Mouse (Mus musculus) kidney, adult 9 months (tissue): ENCODE data around the gene Gpx3.
A peak's percentile ranks its signal among the peaks of the same experiment; 100 is the strongest.

ENCODE experiments used
- DNase-seq: peaks from one replicate; pipeline ENCODE4 v3.0.0; 2022

The Gpx3 gene

DNA sequence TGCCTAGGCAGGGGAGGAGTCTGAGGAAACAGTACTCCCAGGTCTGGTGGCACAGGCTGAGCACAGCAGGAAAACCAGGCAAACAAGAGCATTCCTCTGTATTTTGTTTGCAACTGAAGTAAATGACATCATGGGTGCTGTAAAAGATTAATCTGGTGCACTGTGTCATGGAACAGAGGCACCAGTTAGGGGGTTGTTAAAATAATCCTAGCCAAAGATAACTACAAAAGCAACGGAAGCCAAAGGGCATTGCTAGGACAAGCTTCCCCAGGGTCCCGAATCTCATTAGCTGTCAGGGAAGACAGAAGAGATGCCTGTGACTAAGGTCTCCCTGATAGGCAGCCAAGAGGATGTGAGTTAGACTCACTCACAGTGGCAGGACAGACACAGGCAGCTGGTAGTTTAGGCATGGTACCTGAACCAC, 21.2 kb upstream of the Gpx3 start:
- peak; percentile 93 for DNase-seq

DNA sequence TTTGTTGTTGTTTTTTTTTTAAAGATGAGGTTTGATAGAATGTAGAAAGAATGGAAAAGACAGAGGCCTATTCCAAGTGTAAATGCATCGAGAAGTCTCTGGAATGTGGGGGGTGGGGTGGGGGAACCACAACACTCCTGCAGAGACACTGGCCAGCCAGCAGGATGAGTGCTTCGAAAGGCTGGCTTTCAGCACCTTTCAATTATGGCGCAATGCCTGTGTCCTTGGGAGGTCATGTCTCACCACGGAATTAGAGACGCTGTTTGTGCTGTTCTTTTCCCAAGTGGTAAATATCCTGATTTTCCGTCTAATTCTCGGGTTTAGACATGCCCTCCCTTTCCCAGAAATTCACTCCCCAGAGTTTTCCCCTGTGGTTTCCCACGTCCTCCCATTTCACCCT, 19.6 kb upstream of the Gpx3 start:
- DNase-seq: peak; percentile 70

DNA sequence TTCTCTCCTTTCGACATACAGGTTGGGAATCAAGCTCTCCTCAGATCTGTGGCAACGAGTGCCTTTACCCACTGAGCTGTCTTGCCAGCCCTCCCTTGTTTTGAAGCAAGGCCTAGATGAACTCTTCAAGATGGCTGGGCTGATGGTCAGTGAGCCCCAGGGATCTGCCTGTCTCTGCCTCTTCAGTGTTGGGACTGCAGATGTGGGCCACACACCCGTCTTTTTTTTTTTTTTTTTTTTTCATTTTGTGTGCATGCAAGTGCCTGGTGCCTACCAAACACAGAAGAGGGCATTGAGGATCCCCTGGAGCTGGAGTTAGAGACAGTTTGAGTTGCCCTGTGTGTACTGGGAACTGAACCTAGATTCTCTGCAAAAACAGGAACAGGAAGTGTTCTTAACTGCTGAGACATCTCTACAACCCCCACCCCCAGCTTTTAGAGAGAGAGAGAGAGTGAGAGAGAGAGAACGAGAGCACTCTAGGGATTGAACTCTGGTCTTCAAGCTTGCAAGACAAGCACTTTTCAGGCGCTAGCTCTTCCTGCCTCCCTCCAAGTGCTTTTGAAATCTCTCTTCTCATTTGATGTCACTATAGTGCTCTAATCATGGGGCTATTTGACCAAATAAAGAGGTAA, 17.9 kb upstream of the Gpx3 start:
- peak; percentile 68 for DNase-seq

DNA sequence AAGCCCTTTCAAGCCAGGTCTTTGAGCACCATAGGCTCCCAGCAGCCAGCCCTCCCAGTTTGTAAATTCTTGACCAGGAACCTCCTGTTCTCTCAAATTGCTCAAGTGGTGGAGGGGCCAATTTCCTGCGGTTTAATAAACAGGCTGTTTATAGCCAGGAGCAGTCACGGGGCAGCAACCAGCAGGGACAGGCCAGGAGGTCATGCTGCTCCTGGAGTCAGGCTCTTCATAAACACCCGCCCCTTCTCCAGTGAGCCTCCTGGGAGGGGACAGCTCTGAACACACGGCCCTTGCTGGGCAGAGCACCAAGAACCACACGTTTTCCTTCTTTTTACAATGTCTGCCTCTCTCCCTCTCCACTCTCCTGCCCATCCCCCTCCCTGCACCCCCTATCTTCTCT, 17.3 kb upstream of the Gpx3 start:
- peak; percentile 94 for DNase-seq

DNA sequence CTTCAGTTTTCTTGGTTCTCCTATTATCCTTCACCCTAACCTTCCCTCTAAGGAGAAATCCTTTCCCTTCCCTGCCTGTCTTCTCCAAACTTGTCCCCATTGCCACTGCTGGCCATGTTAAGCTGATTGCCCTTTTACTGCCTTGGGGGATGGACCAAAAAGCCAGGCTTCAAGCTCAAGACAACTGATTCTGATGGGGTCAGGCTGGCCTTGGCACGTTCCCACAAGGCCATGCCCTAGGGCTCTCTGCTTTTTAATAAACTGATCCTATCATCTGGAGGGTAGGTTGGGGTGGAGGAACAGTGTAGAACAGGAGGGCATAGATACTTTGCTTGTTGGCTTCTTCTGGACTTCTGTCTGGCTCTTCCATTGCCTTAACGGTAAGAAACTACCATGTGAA, 16.8 kb upstream of the Gpx3 start:
- no peak for DNase-seq

DNA sequence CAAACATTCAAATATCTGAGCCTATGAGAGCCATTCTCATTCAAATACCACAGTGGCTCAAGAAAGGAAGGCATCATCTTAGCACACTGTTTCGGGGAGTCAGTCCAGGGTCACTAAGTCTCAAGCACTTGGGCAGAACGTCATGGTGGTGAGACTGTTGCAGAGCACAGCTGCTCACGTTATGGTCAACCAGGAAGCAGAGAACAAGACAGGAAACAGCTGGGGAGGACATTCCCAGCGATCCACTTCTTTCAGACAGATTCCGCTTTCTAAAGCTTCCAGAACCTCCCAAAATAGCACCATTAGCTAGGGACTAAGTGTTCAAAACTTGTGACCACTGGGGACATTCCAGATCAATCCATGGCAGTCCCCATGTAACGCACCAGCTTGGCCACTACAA, 14.3 kb upstream of the Gpx3 start:
- peak; percentile 28 for DNase-seq

DNA sequence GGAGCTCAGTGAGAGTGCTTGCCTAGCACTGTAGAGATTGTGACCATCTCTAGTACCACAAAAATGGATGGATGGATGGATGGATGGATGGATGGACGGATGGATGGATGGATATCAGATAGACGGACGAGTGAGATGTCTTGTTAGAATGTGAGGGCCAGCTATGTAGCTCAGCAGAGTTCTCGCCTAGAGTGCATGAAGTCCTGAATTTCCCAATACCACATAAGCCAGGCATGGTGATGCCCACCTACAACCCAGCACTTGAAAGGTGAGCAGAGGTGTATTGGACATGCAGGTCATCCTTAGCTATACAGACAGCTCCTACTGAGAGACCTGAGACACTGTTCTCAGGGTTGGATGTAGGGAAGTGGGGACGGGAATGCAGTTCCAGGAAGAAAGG, 10.9 kb upstream of the Gpx3 start:
- no peak for DNase-seq

DNA sequence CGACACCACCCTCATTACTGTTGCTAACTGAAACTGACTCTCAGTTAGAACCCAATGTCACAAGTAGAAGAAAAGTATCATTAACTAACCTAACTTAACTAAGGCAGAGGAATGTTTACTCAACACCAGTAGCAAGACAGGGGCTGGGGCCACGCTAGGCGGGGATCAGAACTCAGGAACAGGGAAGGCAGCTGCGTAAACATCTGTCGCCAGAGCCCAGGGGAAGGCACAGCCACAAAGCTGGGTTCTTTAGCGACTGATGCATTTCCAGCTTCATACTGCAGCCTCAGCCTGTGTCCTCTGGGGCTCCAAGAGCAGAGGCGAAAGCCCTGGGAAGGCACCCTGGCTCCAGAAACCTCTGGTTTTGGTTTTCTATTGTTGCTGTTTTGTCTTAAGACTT, 10.2 kb upstream of the Gpx3 start:
- DNase-seq: no peak

DNA sequence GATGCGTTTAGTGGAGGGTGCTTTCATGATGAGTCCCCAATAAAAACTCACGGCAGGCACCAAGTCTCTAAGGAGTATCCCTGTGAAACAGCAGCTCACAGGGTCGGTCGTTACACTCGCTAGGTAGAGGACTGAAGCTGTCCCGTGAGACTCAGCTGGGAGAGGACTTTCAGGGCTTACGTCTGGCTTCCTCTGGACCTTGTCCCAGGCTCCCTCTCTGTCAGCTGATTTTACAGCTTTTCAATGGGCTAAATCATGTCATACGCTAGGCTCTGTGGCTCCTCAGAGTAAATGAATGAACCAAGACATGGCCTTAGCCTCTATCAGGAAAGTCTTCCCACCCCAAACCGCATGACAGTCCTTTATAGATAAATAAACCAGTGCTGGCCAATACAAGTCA, 7.7 kb upstream of the Gpx3 start:
- peak; percentile 87 for DNase-seq

DNA sequence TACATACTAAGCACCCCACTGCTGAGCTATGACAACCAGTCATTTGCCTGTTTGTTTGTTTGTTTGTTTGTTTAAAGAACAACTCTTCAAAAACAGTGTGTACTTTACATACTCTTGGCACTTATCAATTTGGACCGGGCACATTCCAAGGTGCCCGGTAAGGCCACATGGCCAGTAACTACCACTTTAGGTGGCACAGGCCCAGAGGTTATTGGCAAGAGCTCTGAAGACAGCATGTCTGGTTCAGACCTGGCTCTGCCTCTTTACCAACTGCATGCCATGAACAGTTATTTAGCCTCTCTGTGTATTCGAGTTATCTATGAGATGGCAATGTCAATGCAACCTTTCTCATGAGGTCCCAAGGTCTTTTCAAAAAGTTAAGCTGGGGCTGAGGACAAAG, 5.6 kb upstream of the Gpx3 start:
- DNase-seq: peak; percentile 85

DNA sequence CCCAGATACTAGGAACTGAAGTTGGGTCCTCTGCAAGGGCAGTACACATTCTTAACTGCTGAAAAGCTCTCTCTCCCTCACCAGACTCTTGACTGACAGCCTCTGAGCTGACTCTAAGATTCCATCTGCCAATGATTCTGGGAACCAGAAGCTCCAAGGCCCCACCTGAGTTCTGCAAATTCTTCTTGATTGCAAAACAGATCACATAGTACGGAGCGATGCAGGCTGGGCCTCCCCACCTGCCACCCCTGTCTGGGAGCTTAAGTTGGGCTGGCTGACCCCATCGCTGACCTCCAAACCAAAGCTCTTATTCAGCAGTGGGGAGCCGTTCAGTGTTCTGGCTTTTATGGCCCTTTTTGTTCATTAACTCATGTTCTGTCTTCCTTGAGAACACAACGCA, 4.8 kb upstream of the Gpx3 start:
- peak; percentile 94 for DNase-seq

DNA sequence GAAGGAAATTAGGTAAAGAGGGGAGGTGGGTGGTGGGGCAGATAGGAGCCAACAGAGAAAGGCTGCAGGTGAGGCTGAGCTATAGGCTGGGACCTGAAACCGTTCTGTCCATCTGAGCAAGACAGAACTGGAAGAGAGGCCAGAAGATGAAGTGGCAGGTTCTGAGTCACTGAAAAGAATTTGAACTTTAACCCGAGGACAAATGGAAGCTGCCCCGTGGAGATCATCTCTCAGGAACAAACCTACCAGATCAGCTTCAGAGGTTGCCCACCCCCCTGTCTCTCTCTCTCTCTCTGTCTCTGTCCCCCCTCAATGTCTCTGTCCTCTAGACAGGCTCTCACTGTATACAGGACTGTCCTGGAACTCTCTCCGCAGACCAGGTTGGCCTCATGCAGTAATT, 2.6 kb upstream of the Gpx3 start:
- peak; percentile 72 for DNase-seq

DNA sequence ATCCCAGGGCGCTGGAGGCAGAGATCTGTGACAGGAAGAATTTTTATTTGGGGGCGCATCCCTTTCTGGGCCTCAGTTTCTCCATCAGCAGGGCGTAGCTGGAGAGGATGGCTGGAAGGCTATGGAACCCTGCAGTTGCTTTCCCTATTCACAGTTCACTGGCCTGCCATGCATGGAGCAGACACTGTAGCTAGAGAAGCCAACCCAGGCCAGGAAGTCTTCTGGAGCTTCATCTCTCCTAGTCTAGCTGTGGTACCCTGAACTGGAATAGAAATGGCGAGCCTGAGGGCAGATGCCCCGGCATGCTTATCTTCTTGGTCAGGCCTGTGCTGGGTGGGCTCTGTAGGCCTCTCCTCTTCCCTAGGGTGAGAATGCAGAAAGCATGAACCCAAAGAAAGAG, 1.1 kb downstream of the Gpx3 start:
- DNase-seq: no peak

DNA sequence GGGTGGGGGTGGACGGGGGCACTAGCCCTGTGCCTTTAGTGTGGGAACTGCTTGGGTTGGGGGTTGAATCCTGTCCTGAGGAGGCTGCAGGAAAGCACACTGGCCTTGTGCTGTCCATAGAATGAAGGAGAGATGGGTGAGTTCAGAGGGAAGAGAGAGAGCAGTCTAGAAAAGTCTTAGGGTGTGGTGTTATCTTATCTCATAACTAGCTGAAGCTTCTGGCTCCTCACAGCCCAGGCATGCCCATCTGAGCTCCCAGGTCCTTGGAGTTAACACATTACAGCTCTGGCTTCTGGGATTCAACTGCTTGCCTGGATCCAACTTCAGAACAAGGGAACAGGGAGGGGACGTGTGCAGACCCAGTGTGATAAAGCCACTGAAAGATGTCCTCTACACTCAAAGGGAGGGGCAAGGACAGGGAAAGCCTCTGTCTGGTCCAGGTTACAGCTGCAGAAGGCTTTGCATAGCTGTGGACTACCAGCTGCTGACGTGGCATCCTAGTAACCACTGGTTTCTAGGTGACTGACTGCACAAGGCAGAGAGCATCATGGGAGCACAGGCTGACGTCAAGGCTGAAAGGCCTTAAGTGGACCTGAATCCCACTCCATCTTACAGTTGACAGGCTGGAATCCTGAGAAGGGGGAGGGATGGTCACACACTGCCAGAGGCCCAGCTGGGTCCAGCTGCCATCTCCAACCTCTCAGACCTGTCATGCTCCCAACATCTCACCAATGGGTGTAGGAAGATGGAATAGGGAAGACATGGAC, 1.9 kb downstream of the Gpx3 start:
- DNase-seq: peak; percentile 70

DNA sequence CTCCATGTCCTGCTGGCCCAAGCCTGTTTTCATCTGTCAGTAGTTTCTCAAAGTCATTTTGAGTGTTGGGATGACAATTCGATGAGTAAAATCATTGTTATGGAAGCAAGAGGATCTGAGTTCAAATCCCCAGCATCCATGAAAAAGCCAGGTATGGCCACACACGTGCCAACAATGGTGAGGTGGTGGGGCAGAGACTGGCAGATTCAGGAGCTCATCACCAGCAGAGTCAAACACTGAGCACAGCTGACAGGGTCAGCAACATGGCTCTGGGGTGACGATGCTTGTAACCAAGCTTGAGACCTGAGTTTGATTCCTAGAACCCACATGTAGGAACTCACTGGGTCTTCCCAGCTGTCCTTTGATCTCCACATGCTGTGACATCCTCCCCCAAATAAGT, 2.8 kb downstream of the Gpx3 start:
- no peak for DNase-seq

DNA sequence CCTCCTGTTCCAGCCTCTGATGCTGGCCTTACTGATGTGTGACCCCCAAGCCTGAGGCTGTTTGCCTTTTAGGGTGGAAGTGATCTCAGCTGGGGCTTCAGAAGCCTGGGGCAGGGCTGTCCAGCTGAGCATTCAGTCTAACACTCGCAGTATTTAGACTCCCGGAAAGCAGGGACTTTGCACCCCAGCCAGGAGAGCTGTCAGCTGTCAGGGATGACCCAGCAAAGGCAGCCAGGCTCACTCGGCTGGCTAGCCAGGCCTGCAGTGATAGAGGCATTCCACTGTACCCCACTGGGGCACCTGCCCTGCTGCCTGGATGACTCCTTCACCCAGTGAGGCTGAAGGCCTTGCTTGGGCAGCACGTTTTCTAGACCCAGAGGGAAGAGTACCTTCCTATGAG, 3.7 kb downstream of the Gpx3 start:
- DNase-seq: peak; percentile 86

DNA sequence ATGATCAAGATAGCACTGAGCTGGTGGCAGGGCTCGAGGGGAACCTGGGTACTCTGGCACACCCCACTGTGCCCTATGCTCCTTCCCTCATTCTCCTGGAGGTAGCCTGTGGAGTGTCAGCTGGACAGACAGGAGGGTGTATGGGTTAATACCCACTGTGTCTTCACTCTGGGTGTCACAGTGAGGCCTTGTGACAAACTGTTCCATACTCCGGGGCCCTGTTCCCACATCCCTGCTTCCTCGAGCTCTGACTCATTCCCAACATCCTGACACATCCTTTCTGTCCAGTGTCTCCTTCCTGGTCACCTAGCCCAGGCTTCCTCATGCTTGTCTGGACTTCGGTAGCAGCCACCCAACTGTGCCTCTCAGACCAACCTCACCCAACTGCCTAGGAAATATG, 4.2 kb downstream of the Gpx3 start:
- DNase-seq: no peak

DNA sequence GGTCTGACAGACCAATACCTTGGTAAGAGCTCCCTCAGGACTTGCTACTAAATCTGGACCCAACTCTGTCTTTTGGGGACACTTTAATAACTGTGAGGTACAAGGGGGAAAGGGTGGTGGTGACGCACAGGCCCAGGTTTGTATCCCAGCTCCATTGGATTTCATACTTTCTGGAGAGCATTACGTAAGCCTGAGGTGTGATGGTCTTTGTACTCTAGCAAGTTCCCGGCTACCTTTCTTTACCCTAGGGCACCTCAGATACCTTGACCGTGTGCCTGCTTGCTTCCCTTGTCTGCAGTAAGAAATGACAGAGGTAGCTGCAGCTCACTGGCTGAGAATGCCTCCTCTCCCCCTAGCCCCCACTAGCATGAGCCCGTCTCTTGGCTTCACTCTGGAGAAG, 5.0 kb downstream of the Gpx3 start:
- DNase-seq: peak; percentile 66

DNA sequence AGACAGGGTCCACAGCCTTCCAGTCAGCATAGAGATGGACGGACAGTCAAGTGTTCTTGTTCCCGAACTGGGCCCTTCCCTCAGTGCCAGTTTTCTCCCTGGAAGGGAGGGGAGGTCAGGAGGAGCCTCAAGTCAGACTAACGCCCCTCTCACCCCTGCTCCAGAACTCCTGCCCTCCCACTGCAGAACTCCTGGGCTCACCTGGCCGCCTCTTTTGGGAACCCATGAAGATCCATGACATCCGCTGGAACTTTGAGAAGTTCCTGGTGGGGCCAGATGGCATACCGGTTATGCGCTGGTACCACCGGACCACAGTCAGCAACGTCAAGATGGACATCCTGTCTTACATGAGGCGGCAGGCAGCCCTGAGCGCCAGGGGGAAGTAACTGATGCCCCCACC, 7.0 kb downstream of the Gpx3 start:
- DNase-seq: no peak

DNA sequence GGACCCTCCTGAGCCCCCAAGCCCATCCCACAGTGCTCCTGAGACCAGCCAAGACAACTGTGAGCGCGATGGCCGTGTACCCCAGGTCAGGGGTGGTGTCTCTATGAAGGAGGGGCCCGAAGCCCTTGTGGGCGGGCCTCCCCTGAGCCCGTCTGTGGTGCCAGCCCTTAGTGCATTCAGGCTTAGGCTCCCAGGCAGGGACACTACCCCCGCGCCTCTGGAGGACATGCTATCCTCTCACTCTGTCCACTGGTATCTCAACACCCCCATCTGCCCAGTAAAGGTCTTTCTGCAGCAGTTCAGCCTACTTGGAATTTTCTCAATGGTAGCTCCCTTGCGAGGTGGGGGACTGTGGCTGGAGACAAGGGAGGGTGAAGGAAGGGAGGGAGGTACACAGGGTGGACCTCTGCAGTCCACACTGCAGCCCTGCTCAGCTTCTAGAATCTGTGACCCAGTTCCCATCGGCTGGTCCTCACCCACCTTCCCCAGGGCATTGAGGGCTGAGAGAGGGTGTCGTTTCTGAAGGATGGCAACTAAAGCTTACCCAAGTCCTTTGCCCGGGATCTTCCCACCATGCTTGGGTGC, 7.9 kb downstream of the Gpx3 start:
- DNase-seq: peak; percentile 46

DNA sequence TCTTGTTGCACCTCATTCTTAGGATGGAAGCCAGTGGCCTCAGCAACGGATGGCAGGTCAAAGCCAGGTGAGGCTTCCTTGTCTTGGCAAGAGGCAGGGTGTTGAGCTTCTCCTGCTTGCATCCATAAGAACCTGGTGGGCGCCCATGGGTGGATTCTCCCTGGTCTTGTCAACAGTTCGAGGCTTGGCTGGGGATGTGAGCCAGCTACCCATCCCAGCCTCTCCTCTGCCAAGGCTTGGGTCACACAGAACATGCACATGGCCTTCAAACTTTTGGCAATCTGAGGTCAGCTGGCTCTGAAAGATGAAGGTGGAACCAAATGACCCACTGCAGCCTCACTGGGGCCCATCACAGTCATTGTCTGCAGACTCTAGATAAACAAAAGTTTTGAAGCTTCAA, 8.9 kb downstream of the Gpx3 start:
- DNase-seq: no peak

DNA sequence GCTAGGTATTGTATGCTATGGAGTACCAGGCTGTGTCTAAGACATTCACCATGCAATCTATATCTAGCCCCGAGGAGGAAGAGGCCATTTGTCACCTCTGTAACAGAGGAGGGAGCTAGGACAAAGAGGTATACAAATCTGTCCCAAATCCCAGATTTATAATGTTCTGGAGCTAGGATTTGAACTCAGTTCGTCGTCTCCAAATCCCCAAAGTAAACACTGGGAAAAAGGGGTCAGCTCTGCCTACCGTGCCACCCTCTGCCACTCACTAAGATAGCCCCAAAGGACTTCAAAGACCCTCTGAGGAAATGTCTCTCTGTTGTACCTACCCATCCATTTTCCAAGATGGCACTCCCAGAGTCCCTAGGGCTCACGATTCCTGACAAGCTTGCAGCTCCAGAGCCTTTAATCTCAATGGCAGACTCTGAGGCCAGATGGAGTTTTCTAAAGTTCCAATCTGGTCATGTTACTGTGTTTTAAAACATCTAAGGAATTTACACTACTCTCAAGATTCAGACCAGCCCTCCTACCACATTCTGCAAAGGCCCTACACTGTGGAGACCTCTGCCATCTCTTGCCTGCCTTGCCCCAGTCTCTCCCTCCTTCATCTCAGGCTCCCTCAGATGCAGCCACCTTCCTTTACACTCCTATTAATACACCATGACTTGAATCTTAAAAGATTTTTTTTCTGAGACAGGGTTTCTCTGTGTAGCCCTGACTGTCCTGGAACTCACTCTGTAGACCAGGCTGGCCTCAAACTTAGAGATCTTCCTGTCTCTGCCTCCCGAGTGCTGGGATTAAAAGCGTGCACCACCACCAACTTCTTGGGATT, 9.6 kb downstream of the Gpx3 start:
- DNase-seq: peak; percentile 73

DNA sequence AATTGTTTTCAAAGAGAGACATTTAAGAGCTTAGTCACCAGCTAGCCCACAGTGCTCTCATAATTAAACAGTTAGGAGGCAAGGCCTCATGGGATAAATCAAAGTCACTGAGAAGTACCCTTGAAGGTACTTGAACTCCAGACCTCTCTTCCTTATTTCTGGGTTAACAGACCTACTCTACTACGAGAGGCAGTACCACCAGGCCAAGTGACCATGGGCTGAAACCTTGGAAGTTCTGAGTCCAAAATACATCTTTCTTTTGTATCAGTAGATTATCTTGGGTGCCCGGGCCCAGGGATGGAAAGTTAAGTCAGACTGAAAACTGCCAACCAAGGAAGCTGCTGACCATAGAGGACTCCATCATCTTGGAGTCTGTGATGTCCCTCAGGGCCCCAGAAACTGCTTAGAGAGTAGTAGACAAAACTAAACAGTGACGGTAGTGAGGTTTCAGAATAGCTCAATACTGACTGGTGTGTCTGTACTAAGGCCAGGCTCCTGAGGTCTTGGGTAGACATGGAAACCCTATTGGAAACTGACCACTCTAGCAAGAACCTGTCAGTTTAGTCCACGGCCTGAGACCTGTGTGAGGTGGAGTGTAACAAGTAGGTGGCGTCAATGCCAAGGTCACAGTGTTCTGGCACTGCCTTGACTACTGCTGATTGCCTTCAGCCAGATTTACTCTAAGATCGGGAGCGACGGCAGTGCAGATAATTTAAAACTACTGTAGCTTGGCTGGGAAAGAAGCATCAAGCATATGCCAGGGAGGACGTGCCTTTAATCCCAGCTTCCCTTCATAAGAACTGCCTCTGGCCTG, 10.5 kb downstream of the Gpx3 start:
- peak; percentile 74 for DNase-seq
